Mouse (Mus musculus) stomach, embryonic 15.5 days (tissue): ENCODE results near the gene Lgals3bp. TPM values are rescaled to one million over a fixed set of nuclear protein-coding genes. Genes with fewer than 3 reads are reported as not detected.

ENCODE experiments used
- ATAC-seq: fragments of 200-750 bp; cut with Nextera tagmentation; 2 replicates; pipeline ENCODE4 v1.8.0; 2017; ENCODE audit warnings: low read depth, moderate number of reproducible peaks, moderate TSS enrichment; ENCODE audit not compliant: insufficient read depth, low FRiP score
- H3K27ac ChIP-seq: fragments of 300-500 bp; sonication (generic); 2 replicates; pipeline ENCODE4 v1.5.1; 2015; ENCODE audit warnings: mild to moderate bottlenecking, inconsistent platforms
- H3K27me3 ChIP-seq: fragments of 300-500 bp; sonication (generic); replicated peaks from 2 replicates; pipeline ENCODE4 v1.6.1; 2015; ENCODE audit warnings: inconsistent platforms
- H3K36me3 ChIP-seq: fragments of 300-500 bp; sonication (generic); 2 replicates; pipeline ENCODE4 v1.6.1; 2015; ENCODE audit warnings: inconsistent platforms
- H3K4me1 ChIP-seq: fragments of 300-500 bp; sonication (generic); 2 replicates; pipeline ENCODE4 v1.6.1; 2015; ENCODE audit warnings: inconsistent platforms
- H3K4me2 ChIP-seq: fragments of 300-500 bp; sonication (generic); 2 replicates; pipeline ENCODE4 v1.6.1; 2015; ENCODE audit warnings: mild to moderate bottlenecking, inconsistent platforms
- H3K4me3 ChIP-seq: fragments of 300-500 bp; sonication (generic); replicated peaks from 2 replicates; pipeline ENCODE4 v1.5.1; 2015; ENCODE audit warnings: inconsistent platforms
- H3K9ac ChIP-seq: fragments of 300-500 bp; sonication (generic); 2 replicates; pipeline ENCODE4 v1.6.1; 2015; ENCODE audit warnings: inconsistent platforms
- H3K9me3 ChIP-seq: fragments of 300-500 bp; sonication (generic); 2 replicates; pipeline ENCODE4 v1.6.1; 2016; ENCODE audit warnings: inconsistent platforms
- WGBS: fragments of 180-500 bp; shearing (Covaris S2); methylation state at CpG from one replicate; pipeline ENCODE4 v1.1.7; 2015; 5-methylcytosine and 5-hydroxymethylcytosine counted together
- polyA plus RNA-seq: library from polyadenylated mRNA; unstranded; fragments of >200 nt; fragmentation: Nextera tagmentation; extraction: Ambion mirVana; gene quantifications from 2 replicates; pipeline ENCODE4 v1.2.1, GENCODE M21; 2015

Gene Lgals3bp
- polyA plus RNA-seq, 1 experiment from 2014 or later, result 67.4 TPM

DNA sequence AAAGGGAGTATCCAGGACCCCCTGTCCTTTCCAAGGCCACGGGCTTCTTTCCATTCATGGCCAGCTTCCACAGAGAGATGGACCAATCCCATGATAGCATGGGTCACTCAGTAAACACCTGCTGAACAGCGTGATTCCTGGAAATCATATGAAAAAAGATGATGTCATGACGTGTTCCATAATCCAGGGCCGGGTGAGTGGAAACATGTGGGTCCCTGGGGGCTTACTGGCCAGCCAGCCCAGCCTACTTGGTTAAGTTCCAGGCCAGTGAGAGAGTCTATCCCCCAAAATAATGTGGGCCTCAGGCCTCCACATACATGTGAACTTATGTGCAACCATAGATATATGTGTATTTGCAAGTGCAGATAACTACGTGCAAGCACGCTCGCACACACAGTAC, 30.0 kb downstream of the Lgals3bp start:
- 76% methylated on average over 7 of the region's 7 CpGs for WGBS
- Histone ChIP-seq H3K36me3 (no peaks in the 10 kb centered on the region), H3K27ac (no peak overlapping the region), H3K27me3 (no peaks in the 10 kb centered on the region), H3K4me3 (no peak overlapping the region), H3K9me3 (no peaks in the 10 kb centered on the region), H3K9ac (no peak overlapping the region), H3K4me1 (peaks cover 5% of the 10 kb centered on the region; the same call in 1 of the 2 replicates), H3K4me2 (no peak overlapping the region)
- no peak for ATAC-seq

GRCm38 (mm10) chr11:118369657-118370056, 32.2 kb downstream of the Lgals3bp start:
- Histone ChIP-seq H3K27ac (no peak overlapping the region), H3K4me3 (no peak overlapping the region), H3K9ac (no peak overlapping the region), H3K27me3 (no peaks in the 10 kb centered on the region), H3K9me3 (no peaks in the 10 kb centered on the region), H3K36me3 (no peaks in the 10 kb centered on the region), H3K4me2 (no peak overlapping the region), H3K4me1 (peaks cover 11% of the 10 kb centered on the region; the same call in 1 of the 2 replicates)
- no peak for ATAC-seq
- 72% methylated on average over 8 of the region's 8 CpGs for WGBS

- no peak overlapping the region for H3K9ac ChIP-seq
- H3K4me1 ChIP-seq, result peaks cover 12% of the 10 kb centered on the region; the same call in 1 of the 2 replicates
- WGBS, result 77% methylated on average over 5 of the region's 5 CpGs
- H3K4me3 ChIP-seq, result no peak overlapping the region
- no peak for ATAC-seq
- H3K4me2 ChIP-seq, result no peak overlapping the region
- no peaks in the 10 kb centered on the region for H3K9me3 ChIP-seq
- H3K36me3 ChIP-seq, result no peaks in the 10 kb centered on the region
- H3K27me3 ChIP-seq, result no peaks in the 10 kb centered on the region
- no peak overlapping the region for H3K27ac ChIP-seq
These were observed 32.6 kb downstream of the Lgals3bp start for GRCm38 (mm10) chr11:118369251-118369650.

DNA sequence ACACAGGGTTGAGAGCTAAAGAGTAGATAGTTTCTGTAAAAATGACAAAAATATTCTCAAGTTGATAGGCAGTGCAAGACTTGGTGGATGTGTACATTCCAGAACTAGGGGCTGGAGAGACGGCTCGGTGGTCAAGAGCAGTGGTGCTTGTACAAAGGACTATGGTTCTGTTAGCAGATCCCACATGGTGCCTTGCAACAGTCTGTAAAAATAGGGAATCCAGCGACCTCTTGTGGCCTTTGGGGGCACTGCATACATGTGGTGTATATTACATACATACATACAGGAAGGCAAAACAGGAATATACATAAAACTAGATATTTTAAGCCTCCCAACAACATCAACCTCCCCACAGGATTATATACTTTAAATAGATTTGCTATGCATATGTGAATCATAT, 33.6 kb downstream of the Lgals3bp start:
- Histone ChIP-seq H3K27me3 (no peaks in the 10 kb centered on the region), H3K4me2 (no peak overlapping the region), H3K4me1 (peaks cover 18% of the 10 kb centered on the region), H3K9ac (no peak overlapping the region), H3K9me3 (no peaks in the 10 kb centered on the region), H3K4me3 (no peak overlapping the region), H3K27ac (no peak overlapping the region), H3K36me3 (no peaks in the 10 kb centered on the region)
- 62% methylated on average over 3 of the region's 3 CpGs for WGBS
- no peak for ATAC-seq

DNA sequence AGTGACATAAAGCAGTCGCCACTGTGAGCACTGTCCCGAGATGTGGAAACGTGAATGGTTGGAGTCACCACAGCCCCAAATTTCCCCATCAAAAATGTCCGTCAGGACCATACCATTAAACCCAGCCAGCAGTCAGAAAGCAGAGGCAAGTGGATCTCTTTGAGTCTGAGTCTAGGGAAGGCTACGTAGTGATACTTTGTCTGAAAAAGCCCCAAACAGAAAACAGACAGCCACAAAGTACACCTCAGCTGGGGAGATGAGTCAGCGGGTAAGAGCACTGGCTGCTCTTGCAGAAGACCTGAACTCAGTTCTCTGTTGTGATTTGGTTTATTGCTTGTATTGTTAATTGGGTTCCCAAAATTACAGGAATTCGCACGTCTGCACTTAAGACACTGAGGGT, 35.3 kb downstream of the Lgals3bp start:
- H3K9me3 ChIP-seq, result no peaks in the 10 kb centered on the region
- H3K36me3 ChIP-seq, result no peaks in the 10 kb centered on the region
- no peak overlapping the region for H3K9ac ChIP-seq
- 64% methylated on average over 8 of the region's 8 CpGs for WGBS
- ATAC-seq, result no peak
- no peak overlapping the region for H3K27ac ChIP-seq
- peaks cover 29% of the 10 kb centered on the region for H3K4me1 ChIP-seq
- no peaks in the 10 kb centered on the region for H3K27me3 ChIP-seq
- H3K4me3 ChIP-seq, result no peak overlapping the region
- H3K4me2 ChIP-seq, result no peak overlapping the region

DNA sequence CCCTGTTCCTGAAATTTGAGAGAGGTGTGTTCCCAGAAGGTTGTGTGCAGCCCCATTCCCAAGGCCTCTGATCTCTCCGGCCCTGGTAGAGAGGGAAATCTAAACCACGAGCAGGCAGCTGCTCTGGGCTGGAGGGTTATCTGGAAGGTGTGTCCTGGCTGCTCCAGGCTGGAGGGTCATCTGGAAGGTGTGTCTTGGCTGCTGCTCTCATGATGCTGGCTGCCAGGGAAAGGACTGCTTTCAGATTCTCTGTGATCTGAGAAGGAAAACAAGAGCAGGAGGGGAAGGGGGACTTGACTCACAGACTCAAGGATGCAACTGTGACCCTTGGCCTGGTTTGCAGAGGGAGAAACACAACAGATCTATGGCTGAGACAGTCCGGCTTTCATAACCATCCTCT, 35.8 kb downstream of the Lgals3bp start:
- 0 out of 2 replicates have a peak overlapping the region, but pooled peaks have one; percentile 59 for H3K27ac ChIP-seq
- WGBS, result 52% methylated on average over 3 of the region's 3 CpGs
- ATAC-seq, result no peak

GRCm38 (mm10) chr11:118365171-118365570, 36.7 kb downstream of the Lgals3bp start:
- no peaks in the 10 kb centered on the region for H3K9me3 ChIP-seq
- peak; percentile 50; the same call in 1 of the 2 replicates for ATAC-seq
- no peaks in the 10 kb centered on the region for H3K27me3 ChIP-seq
- peaks cover 39% of the 10 kb centered on the region for H3K4me1 ChIP-seq
- WGBS, result 41% methylated on average over 7 of the region's 7 CpGs
- peak overlapping the region; percentile 73 for H3K27ac ChIP-seq
- no peak overlapping the region for H3K4me2 ChIP-seq
- no peaks in the 10 kb centered on the region for H3K36me3 ChIP-seq
- no peak overlapping the region for H3K4me3 ChIP-seq
- no peak overlapping the region for H3K9ac ChIP-seq

More for the DNA sequence above, 35.8 kb downstream of the Lgals3bp start:
- Histone ChIP-seq H3K9me3 (no peaks in the 10 kb centered on the region), H3K27me3 (no peaks in the 10 kb centered on the region), H3K4me1 (peaks cover 29% of the 10 kb centered on the region), H3K36me3 (no peaks in the 10 kb centered on the region), H3K4me3 (no peak overlapping the region), H3K9ac (no peak overlapping the region), H3K4me2 (no peak overlapping the region)

- Histone ChIP-seq H3K27me3 (no peaks in the 10 kb centered on the region), H3K36me3 (no peaks in the 10 kb centered on the region), H3K27ac (0 out of 2 replicates have a peak overlapping the region, but pooled peaks have one; percentile 55), H3K9me3 (no peaks in the 10 kb centered on the region), H3K4me1 (peaks cover 39% of the 10 kb centered on the region), H3K4me3 (no peak overlapping the region), H3K4me2 (no peak overlapping the region), H3K9ac (no peak overlapping the region)
- 84% methylated on average over 4 of the region's 4 CpGs for WGBS
- no peak for ATAC-seq
These were observed 37.9 kb downstream of the Lgals3bp start for GRCm38 (mm10) chr11:118364021-118364420.

GRCm38 (mm10) chr11:118362971-118363518, 38.8 kb downstream of the Lgals3bp start:
- WGBS, result 3% methylated on average over 8 of the region's 8 CpGs
- Histone ChIP-seq H3K27me3 (no peaks in the 10 kb centered on the region), H3K9me3 (no peaks in the 10 kb centered on the region), H3K4me1 (peaks cover 39% of the 10 kb centered on the region), H3K9ac (no peak overlapping the region), H3K27ac (peak overlapping the region; percentile 83), H3K4me3 (no peak overlapping the region), H3K4me2 (peak overlapping the region; percentile 30), H3K36me3 (no peaks in the 10 kb centered on the region)
- ATAC-seq, result peak; percentile 52

DNA sequence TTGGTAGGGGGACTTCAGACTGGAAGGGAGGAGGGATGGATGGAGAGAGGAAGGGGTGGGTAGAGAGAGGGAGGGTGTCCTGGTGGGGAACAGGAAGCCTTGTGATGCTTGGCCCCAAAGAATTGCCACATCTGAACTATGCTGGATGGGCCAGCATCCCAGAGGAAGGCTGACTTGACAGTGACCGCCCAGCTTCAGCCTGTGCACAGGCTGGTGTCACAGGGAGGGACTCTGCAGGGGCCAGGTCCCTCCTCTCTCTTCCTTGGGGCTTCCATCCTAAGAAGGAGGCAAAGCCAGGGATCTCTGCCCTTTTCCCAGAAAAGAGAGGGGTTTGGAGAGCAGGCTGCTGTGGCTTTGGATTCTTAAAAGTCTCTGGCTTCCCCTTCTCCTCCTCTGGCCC, 39.4 kb downstream of the Lgals3bp start:
- 61% methylated on average over 1 of the region's 1 CpGs for WGBS
- peak overlapping the region; percentile 83 for H3K27ac ChIP-seq
- H3K27me3 ChIP-seq, result no peaks in the 10 kb centered on the region
- no peak overlapping the region; the same call in 1 of the 2 replicates for H3K4me2 ChIP-seq
- ATAC-seq, result no peak
- H3K36me3 ChIP-seq, result no peaks in the 10 kb centered on the region
- H3K9ac ChIP-seq, result no peak overlapping the region
- H3K4me3 ChIP-seq, result no peak overlapping the region
- H3K9me3 ChIP-seq, result no peaks in the 10 kb centered on the region
- peaks cover 39% of the 10 kb centered on the region for H3K4me1 ChIP-seq

DNA sequence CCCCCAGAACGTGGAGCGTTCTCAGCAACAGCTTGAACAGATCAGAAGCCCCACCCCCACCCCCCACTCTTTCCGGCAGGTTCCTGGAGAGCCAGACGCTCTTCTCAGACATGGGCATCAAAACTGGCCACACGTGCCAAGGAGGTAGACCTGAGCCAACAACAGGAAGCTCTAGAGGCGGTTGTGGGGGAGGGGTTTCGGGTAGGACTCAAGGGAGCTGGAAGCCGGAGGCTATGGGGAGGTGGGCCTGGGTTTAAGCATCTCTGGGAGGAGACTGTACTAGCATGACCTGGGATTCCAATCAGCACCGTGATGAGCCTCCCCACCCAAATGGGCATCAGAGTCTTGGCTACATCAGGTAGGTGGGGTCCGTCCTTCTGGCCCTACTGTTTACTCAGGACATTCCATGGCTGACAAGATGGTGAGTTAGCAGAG, 41.0 kb downstream of the Lgals3bp start:
- no peak overlapping the region for H3K27ac ChIP-seq
- peaks cover 39% of the 10 kb centered on the region for H3K4me1 ChIP-seq
- 26% methylated on average over 10 of the region's 10 CpGs for WGBS
- no peaks in the 10 kb centered on the region for H3K36me3 ChIP-seq
- H3K4me2 ChIP-seq, result peak overlapping the region; percentile 2; the same call in 1 of the 2 replicates
- no peaks in the 10 kb centered on the region for H3K9me3 ChIP-seq
- H3K27me3 ChIP-seq, result no peaks in the 10 kb centered on the region
- no peak overlapping the region for H3K9ac ChIP-seq
- ATAC-seq, result no peak
- H3K4me3 ChIP-seq, result no peak overlapping the region

DNA sequence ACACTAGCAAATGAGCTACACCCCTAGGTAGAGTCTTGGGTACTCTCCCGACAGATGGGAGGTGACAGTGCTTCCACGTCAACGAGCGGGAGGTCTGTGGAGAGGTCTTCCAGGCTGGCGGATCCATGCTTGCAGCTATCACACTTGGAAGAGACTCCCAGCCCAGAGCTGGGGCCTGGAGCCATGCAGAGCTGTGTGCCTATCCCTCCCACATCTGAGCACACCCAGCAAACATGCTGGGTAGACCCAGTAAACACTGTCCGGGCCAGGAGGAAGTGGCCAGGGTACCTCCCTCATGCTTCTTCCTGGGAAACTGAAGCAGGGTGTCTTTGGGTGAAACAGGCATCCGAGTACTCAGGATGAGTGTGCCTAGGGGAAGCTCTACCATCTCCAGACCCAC, 41.4 kb downstream of the Lgals3bp start:
- no peaks in the 10 kb centered on the region for H3K9me3 ChIP-seq
- 0 out of 2 replicates have a peak, but pooled peaks have one; percentile 2 for ATAC-seq
- H3K36me3 ChIP-seq, result no peaks in the 10 kb centered on the region
- 0 out of 2 replicates have a peak overlapping the region, but pooled peaks have one; percentile 17 for H3K27ac ChIP-seq
- peaks cover 39% of the 10 kb centered on the region for H3K4me1 ChIP-seq
- no peak overlapping the region for H3K9ac ChIP-seq
- H3K4me3 ChIP-seq, result no peak overlapping the region
- peak overlapping the region; percentile 2; the same call in 1 of the 2 replicates for H3K4me2 ChIP-seq
- H3K27me3 ChIP-seq, result no peaks in the 10 kb centered on the region
- 50% methylated on average over 7 of the region's 7 CpGs for WGBS
